Mouse (Mus musculus): ENCODE measurements around the gene Palm.

Palm gene

GRCm38 (mm10) chr10:79823011-79823410 is 29.6 kb downstream of the Palm start:
- no peak for DNase-seq (ENCODE audit: low read depth, low spot score)

GRCm38 (mm10) chr10:79824413-79824812 is 31.0 kb downstream of the Palm start:
- DNase-seq (ENCODE audit: low read depth, low spot score), result no peak

GRCm38 (mm10) chr10:79831583-79831982 is 38.2 kb downstream of the Palm start:
- DNase-seq (ENCODE audit: low read depth, low spot score), result no peak

GRCm38 (mm10) chr10:79832026-79832785 is 38.8 kb downstream of the Palm start:
- peak; percentile 67 for DNase-seq (ENCODE audit: low read depth, low spot score)

GRCm38 (mm10) chr10:79832786-79833181 is 39.4 kb downstream of the Palm start:
- DNase-seq (ENCODE audit: low read depth, low spot score), result no peak

- peak; percentile 76 for DNase-seq (ENCODE audit: low read depth, low spot score)
Observed at GRCm38 (mm10) chr10:79834769-79835398, 41.5 kb downstream of the Palm start.

GRCm38 (mm10) chr10:79836918-79837317 is 43.5 kb downstream of the Palm start:
- no peak for DNase-seq (ENCODE audit: low read depth, low spot score)

- DNase-seq (ENCODE audit: low read depth, low spot score), result no peak
Observed at GRCm38 (mm10) chr10:79838151-79838550, 44.8 kb downstream of the Palm start.

GRCm38 (mm10) chr10:79840091-79840490 is 46.7 kb downstream of the Palm start:
- DNase-seq (ENCODE audit: low read depth, low spot score), result no peak

- no peak for DNase-seq (ENCODE audit: low read depth, low spot score)
Observed at GRCm38 (mm10) chr10:79840644-79841551, 47.5 kb downstream of the Palm start.

- no peak for DNase-seq (ENCODE audit: low read depth, low spot score)
Observed at GRCm38 (mm10) chr10:79842322-79842721, 49.0 kb downstream of the Palm start.

GRCm38 (mm10) chr10:79843476-79843875 is 50.1 kb downstream of the Palm start:
- no peak for DNase-seq (ENCODE audit: low read depth, low spot score)

- no peak for DNase-seq (ENCODE audit: low read depth, low spot score)
Observed at GRCm38 (mm10) chr10:79846553-79846952, 53.2 kb downstream of the Palm start.

GRCm38 (mm10) chr10:79849941-79850628 is 56.7 kb downstream of the Palm start:
- peak; percentile 48 for DNase-seq (ENCODE audit: low read depth, low spot score)

- peak; percentile 49 for DNase-seq (ENCODE audit: low read depth, low spot score)
Observed at GRCm38 (mm10) chr10:79851653-79852052, 58.3 kb downstream of the Palm start.

GRCm38 (mm10) chr10:79852107-79852789 is 58.9 kb downstream of the Palm start:
- peak; percentile 66 for DNase-seq (ENCODE audit: low read depth, low spot score)

- no peak for DNase-seq (ENCODE audit: low read depth, low spot score)
Observed at GRCm38 (mm10) chr10:79852827-79853226, 59.5 kb downstream of the Palm start.

GRCm38 (mm10) chr10:79853392-79853791 is 60.0 kb downstream of the Palm start:
- peak; percentile 85 for DNase-seq (ENCODE audit: low read depth, low spot score)

- DNase-seq (ENCODE audit: low read depth, low spot score), result peak; percentile 100
Observed at GRCm38 (mm10) chr10:79853860-79854795, 60.8 kb downstream of the Palm start, which contains the start of gene Ptbp1. TSS of gene Ptbp1 (plus strand) at chr10:79854427.

All from A20 (cell line).